ENCODE assay signal across 8 mouse cellular contexts in the genomic region with DNA sequence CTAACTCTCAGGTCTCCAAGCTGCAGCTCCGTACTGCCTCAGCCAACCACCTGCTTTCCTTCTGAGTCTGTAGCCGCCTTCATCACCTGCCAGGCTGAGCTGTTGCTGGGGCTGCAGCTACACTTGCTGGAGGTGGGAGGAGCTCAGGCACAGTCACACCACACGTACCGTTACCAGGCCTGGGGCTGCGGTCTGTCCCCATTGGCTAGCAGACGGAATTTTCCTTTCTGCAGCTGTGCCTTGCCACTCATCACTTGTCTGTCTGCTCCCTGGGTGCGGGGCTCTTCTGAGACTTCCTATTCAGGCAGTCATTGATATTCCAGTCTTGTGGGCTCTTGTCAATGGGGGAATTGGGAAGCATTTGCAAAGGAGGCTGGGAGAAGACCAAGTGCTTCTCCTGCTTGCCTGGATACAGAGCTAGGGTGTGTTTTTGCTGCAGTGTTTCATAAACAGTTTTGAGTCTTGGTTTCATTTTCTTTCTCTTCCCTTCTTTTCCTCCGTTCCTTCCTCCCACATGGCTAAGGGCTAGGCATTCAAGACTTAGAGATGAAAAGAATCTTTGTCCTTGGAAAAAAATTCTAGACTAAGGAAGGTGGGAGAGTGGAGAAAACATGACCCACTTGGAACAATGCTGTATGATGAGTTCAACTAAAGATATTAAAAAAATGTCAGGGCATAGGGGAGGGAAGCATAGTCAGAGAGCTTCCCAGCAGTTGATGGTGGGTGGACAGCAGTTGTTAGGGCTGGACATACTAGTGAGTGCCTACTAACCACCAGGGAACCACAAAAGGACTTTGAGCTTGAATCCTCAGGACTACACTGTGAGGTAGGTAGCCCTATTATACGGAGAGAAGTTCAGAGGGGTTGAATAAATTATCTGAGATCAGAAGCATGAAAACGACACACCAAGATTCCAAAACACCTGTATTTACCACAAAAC. TPM values are rescaled to one million over a fixed set of nuclear protein-coding genes. Genes with fewer than 3 reads are reported as not detected.
DNase-seq lines count a peak whose midpoint lies in the region; ATAC-seq and TF ChIP-seq lines count a peak whose summit lies in the region.

No protein-coding gene starts in this region.

- TF ChIP-seq CTCF in lung, adult 2 months (IDR thresholded peaks at IDR 0.05; ENCODE audit: insufficient read depth, low read length) = no peak

- peak; percentile 67 for DNase-seq in layer of hippocampus, adult 11-12 months (ENCODE audit: low spot score)
- DNase-seq in layer of hippocampus, adult 9-10 months (ENCODE audit: low spot score) = no peak
- peak; percentile 65 to 78 for DNase-seq in cerebellum, postnatal 10 days
- DNase-seq in frontal cortex, postnatal 25 days (ENCODE audit: low spot score in 2 of 2) = peak; percentile 40 to 52
- peak; percentile 6 for DNase-seq in lung, adult 2 months
- no peak for DNase-seq in spleen, postnatal 10 days (ENCODE audit: low spot score in 2 of 2)

- H3K9me3 ChIP-seq in intestine, embryonic 16.5 days (ENCODE audit: control insufficient read depth, low read length) = no peaks in the 10 kb centered on the region
- H3K9me3 ChIP-seq in neural tube, embryonic 15.5 days (replicated peaks) = no peaks in the 10 kb centered on the region

- H3K27ac ChIP-seq in intestine, embryonic 16.5 days (ENCODE audit: low read length) = no peak overlapping the region
- peak overlapping the region; percentile 71 for H3K27ac ChIP-seq in neural tube, embryonic 15.5 days (replicated peaks)

- peak overlapping the region; percentile 29 for H3K4me2 ChIP-seq in intestine, embryonic 16.5 days (ENCODE audit: low read depth, low read length)
- H3K4me2 ChIP-seq in neural tube, embryonic 15.5 days = peak overlapping the region; percentile 11

- H3K36me3 ChIP-seq in intestine, embryonic 16.5 days (ENCODE audit: control insufficient read depth, insufficient read depth, low read length) = no peaks in the 10 kb centered on the region
- no peaks in the 10 kb centered on the region for H3K36me3 ChIP-seq in neural tube, embryonic 15.5 days

- H3K9ac ChIP-seq in intestine, embryonic 16.5 days (ENCODE audit: low read depth, low read length) = no peak overlapping the region
- H3K9ac ChIP-seq in neural tube, embryonic 15.5 days (replicated peaks) = no peak overlapping the region

- peak; percentile 65; the same call in 1 of the 2 replicates for ATAC-seq in intestine, embryonic 16.5 days
- peak; percentile 71 for ATAC-seq in neural tube, embryonic 15.5 days (ENCODE audit: low FRiP score)

- 24% methylated on average over 10 of the region's 10 CpGs for WGBS in intestine, embryonic 16.5 days
- 17% methylated on average over 10 of the region's 10 CpGs for WGBS in lung, adult 2 months
- 15% methylated on average over 10 of the region's 10 CpGs for WGBS in neural tube, embryonic 15.5 days

- peaks cover 10% of the 10 kb centered on the region for H3K4me1 ChIP-seq in intestine, embryonic 16.5 days (ENCODE audit: control insufficient read depth, insufficient read depth, low read length)
- no peaks in the 10 kb centered on the region for H3K4me1 ChIP-seq in lung, adult 2 months (ENCODE audit: control insufficient read depth, insufficient read depth, low read length)
- peaks cover 44% of the 10 kb centered on the region for H3K4me1 ChIP-seq in neural tube, embryonic 15.5 days

- TF ChIP-seq POLR2A in lung, adult 2 months (IDR thresholded peaks at IDR 0.05; ENCODE audit: borderline replicate concordance, extremely low read depth, low read depth, low read length) = no peak

- H3K4me3 ChIP-seq in intestine, embryonic 16.5 days (ENCODE audit: low read length) = no peak overlapping the region
- H3K4me3 ChIP-seq in lung, adult 2 months (replicated peaks; ENCODE audit: extremely low read depth, low read depth, low read length) = no peak overlapping the region
- no peak overlapping the region for H3K4me3 ChIP-seq in neural tube, embryonic 15.5 days (replicated peaks)

- no peaks in the 10 kb centered on the region for H3K27me3 ChIP-seq in intestine, embryonic 16.5 days (replicated peaks; ENCODE audit: control insufficient read depth, insufficient read depth, low read length)
- H3K27me3 ChIP-seq in neural tube, embryonic 15.5 days (replicated peaks) = no peaks in the 10 kb centered on the region

RNA-seq across cellular contexts. Expression of gene Syn2, which starts 11.2 kb away (rescaled TPM):
- polyA plus RNA-seq in intestine, embryonic 16.5 days (2015; fragmentation: Nextera tagmentation; extraction: Ambion mirVana) = 0.89 and 1.9 TPM in 2 replicates
- 11.5 and 13.2 TPM in 2 replicates for polyA plus RNA-seq in lung, adult 2 months (2012; rRNA removed)
- 58.6 and 73.3 TPM in 2 replicates for polyA plus RNA-seq in neural tube, embryonic 15.5 days (2015; fragmentation: Nextera tagmentation; extraction: Ambion mirVana)

Comparison
In these comparisons a context has a peak if more than half of its experiments do, and no peak if none do; other contexts are left out.
1. DNase-seq: peak in layer of hippocampus, adult 11-12 months (single experiment), cerebellum, postnatal 10 days (2 of 2), frontal cortex, postnatal 25 days (2 of 2) and lung, adult 2 months (single experiment); none in layer of hippocampus, adult 9-10 months (single experiment) and spleen, postnatal 10 days (0 of 2).